Mouse (Mus musculus): Measurements from ENCODE around the gene Sertad4. TPM values are rescaled to one million over a fixed set of nuclear protein-coding genes. Genes with fewer than 3 reads are reported as not detected.

Sertad4 gene
- polyA plus RNA-seq, 1 experiment from 2014 or later, result 72.5 TPM

DNA sequence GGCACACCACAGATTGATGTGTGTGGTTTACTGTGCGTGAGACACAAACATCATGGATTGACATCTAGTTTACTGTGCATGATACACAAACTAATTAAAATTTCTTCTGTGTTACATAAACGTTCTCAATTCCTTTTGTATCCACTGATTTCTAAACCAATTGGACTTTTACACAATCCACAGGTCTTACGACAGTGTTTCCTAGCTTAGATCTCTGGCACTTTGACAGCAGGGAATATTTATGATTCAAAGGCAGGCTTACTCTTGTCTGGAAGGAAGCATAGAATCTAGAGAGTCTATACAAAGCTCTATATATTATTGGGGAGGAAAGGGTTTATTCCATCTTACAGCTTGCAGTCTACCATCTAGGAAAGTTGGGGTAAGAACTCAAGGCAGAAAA is 8.9 kb upstream of the Sertad4 start:
- H3K27ac ChIP-seq, result no peak overlapping the region
- WGBS, result 51% methylated on average over 3 of the region's 3 CpGs
- ATAC-seq (ENCODE audit: insufficient number of reproducible peaks, low FRiP score, low TSS enrichment, low read depth), result no peak
- peaks cover 16% of the 10 kb centered on the region for H3K4me1 ChIP-seq
- H3K9ac ChIP-seq, result no peak overlapping the region
- H3K36me3 ChIP-seq, result no peaks in the 10 kb centered on the region
- no peak overlapping the region for H3K4me2 ChIP-seq
- H3K27me3 ChIP-seq, result no peaks in the 10 kb centered on the region
- no peaks in the 10 kb centered on the region for H3K9me3 ChIP-seq
- no peak overlapping the region for H3K4me3 ChIP-seq

DNA sequence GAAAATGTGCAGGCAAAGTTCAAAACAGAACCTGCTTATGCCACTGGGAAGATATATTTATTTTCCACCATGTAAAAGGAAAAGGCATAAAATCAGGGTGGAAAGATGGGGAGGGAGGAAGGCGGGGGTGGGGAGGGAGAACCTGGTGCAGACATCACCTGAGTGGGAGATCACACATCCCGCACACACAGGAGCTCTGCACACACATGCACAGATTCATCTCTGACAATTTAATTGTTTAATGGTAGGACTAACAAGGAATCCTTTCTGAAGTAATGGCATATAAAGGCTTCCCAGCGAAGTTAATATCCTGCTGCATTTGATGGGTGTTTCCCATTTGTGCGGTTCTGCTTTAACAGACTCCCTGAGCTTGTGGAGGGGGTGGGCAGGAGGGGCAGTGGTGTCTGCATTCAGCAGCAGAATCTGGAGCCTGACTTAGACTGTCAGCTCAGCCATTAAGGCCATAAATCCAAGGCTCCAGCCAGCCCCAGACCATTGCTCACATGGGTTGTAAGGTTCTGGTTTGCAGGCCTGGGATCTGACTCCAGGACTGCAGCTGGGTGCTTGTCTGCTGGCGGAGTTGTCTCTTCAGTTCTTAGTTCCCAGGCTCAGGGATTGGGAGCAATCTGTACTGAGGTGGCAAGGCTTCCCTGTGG is 5.9 kb upstream of the Sertad4 start:
- 0 out of 2 replicates have a peak, but pooled peaks have one; percentile 55 for ATAC-seq (ENCODE audit: insufficient number of reproducible peaks, low FRiP score, low TSS enrichment, low read depth)
- H3K36me3 ChIP-seq, result no peaks in the 10 kb centered on the region
- no peak overlapping the region for H3K4me3 ChIP-seq
- no peaks in the 10 kb centered on the region for H3K27me3 ChIP-seq
- H3K27ac ChIP-seq, result peak overlapping the region; percentile 29
- H3K9me3 ChIP-seq, result no peaks in the 10 kb centered on the region
- H3K4me1 ChIP-seq, result peaks cover 33% of the 10 kb centered on the region
- WGBS, result 31% methylated on average over 5 of the region's 5 CpGs
- H3K4me2 ChIP-seq, result no peak overlapping the region
- no peak overlapping the region for H3K9ac ChIP-seq

DNA sequence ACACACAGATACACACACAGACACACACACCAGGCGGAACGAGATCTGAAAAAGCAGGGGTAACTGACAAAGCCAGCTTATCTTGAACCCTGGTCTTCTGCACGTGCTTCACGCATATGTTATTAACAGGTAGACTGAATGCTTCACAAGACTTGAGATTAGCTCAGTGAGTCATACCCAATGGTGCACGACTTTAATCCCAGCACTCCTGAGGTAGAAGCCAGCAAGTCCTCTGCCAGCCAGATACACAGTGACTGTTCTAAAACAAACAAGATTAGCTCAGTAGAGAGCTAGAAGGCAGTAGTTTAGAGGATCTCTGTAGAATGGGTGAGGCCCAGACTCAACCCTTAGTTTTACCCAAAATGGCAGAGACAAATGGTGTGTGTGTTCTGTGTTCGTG is 4.7 kb upstream of the Sertad4 start:
- no peaks in the 10 kb centered on the region for H3K9me3 ChIP-seq
- H3K27me3 ChIP-seq, result no peaks in the 10 kb centered on the region
- no peak overlapping the region for H3K9ac ChIP-seq
- peaks cover 40% of the 10 kb centered on the region for H3K4me1 ChIP-seq
- no peaks in the 10 kb centered on the region for H3K36me3 ChIP-seq
- WGBS, result 80% methylated on average over 6 of the region's 6 CpGs
- no peak overlapping the region for H3K4me3 ChIP-seq
- no peak overlapping the region for H3K27ac ChIP-seq
- no peak overlapping the region for H3K4me2 ChIP-seq
- no peak for ATAC-seq (ENCODE audit: insufficient number of reproducible peaks, low FRiP score, low TSS enrichment, low read depth)

DNA sequence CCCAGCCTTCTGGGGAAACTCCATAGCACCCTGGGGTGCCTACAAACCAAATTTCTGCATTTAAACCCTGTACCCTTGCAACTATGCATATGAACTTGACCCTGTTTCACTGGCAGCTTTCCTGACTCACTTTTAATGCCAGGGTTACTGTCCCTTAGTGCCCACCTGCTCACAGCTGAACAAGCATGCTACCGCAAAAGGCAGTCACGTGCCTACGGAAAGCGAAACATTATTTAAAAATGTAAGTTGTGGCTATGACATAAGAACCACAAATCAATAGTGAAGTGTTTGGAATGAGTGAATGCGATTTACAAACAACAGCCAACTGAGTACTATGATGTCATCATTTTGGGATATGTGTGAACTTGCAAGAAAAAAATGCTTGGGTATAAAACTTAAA is 2.0 kb upstream of the Sertad4 start:
- no peak for ATAC-seq (ENCODE audit: insufficient number of reproducible peaks, low FRiP score, low TSS enrichment, low read depth)
- Histone ChIP-seq H3K4me1 (peaks cover 51% of the 10 kb centered on the region), H3K27ac (no peak overlapping the region), H3K9ac (no peak overlapping the region), H3K27me3 (no peaks in the 10 kb centered on the region), H3K4me3 (no peak overlapping the region), H3K4me2 (no peak overlapping the region), H3K9me3 (no peaks in the 10 kb centered on the region), H3K36me3 (no peaks in the 10 kb centered on the region)
- 63% methylated on average over 5 of the region's 5 CpGs for WGBS

DNA sequence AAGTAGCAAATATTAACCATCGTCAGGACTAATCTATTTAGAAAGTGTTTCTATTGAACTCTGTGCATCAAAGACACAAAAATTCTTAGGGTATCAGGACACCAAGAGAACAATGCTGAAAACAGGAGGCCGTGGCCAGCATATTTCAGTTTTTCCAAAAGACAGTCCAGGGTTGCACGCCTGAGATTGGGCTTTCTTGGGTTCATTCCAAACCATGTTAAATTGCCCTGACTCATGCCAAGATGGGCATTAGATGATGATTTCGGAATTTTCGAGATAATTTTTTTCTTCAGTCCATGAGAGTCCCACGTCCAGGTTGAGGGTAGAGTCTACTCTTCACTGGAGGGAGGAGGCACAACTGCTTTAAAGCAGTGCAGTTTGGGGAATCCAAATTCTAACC is 1.4 kb upstream of the Sertad4 start:
- H3K27me3 ChIP-seq, result no peaks in the 10 kb centered on the region
- no peak overlapping the region for H3K27ac ChIP-seq
- no peaks in the 10 kb centered on the region for H3K9me3 ChIP-seq
- peaks cover 51% of the 10 kb centered on the region for H3K4me1 ChIP-seq
- no peak overlapping the region for H3K4me3 ChIP-seq
- no peak overlapping the region for H3K9ac ChIP-seq
- 0 out of 2 replicates have a peak, but pooled peaks cover 2% of the 10 kb centered on the region for H3K36me3 ChIP-seq
- no peak for ATAC-seq (ENCODE audit: insufficient number of reproducible peaks, low FRiP score, low TSS enrichment, low read depth)
- 49% methylated on average over 6 of the region's 6 CpGs for WGBS
- no peak overlapping the region for H3K4me2 ChIP-seq

DNA sequence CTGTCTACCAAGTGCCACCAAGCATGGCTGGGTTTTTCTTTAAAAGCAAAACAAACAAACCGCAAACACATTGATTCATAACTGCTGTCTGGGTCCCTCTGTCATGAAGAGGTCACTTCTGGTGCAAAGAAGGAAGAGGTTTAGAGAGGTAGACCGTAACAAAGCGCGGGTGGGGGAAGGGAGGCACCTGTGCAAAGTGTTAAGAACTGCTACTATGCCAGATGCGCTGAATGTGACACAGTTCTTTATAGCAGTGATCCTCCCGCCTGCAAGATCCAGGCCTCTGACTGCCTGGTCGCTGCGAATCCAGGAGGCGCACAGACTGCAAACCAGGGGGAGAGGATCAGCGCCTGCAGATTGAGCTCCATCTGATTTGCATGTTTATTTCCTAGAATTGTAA is 855 bp upstream of the Sertad4 start:
- Histone ChIP-seq H3K4me2 (peak overlapping the region; percentile 68), H3K27me3 (no peaks in the 10 kb centered on the region), H3K9ac (no peak overlapping the region), H3K9me3 (no peaks in the 10 kb centered on the region), H3K4me1 (peaks cover 51% of the 10 kb centered on the region), H3K36me3 (0 out of 2 replicates have a peak, but pooled peaks cover 2% of the 10 kb centered on the region), H3K27ac (peak overlapping the region; percentile 99), H3K4me3 (peak overlapping the region; percentile 92)
- ATAC-seq (ENCODE audit: insufficient number of reproducible peaks, low FRiP score, low TSS enrichment, low read depth), result no peak
- 15% methylated on average over 10 of the region's 10 CpGs for WGBS

DNA sequence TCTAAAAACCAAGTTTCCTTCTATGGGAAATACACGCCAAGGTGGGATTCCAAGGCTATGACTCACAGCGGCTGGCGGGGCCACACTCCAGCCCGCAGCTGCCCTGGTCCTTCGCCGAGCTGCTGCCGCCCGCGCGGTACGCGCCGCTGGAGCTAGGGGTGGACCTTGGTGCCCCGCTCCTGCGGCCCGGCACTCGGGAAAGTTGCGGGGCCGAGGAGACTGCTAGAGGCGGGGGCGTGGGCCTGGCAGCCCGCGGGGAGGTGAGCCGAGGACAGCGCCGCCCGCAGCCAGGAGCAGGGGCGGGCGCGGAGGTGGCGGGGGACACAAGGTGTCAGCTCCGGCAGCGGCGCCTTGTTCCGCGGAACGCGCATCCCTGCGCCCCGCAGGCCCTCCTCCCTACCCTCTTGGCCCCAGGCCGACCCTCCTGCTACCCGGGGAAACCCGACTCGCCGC is 711 bp downstream of the Sertad4 start:
- Histone ChIP-seq H3K9me3 (no peaks in the 10 kb centered on the region), H3K9ac (peak overlapping the region; percentile 95), H3K27me3 (no peaks in the 10 kb centered on the region), H3K27ac (peak overlapping the region; percentile 99), H3K4me2 (peak overlapping the region; percentile 68), H3K36me3 (peaks cover 4% of the 10 kb centered on the region; the same call in 1 of the 2 replicates), H3K4me3 (peak overlapping the region; percentile 92), H3K4me1 (peaks cover 58% of the 10 kb centered on the region)
- under 1% methylated on average over 40 of the region's 45 CpGs for WGBS
- ATAC-seq (ENCODE audit: insufficient number of reproducible peaks, low FRiP score, low TSS enrichment, low read depth), result peak; percentile 28

DNA sequence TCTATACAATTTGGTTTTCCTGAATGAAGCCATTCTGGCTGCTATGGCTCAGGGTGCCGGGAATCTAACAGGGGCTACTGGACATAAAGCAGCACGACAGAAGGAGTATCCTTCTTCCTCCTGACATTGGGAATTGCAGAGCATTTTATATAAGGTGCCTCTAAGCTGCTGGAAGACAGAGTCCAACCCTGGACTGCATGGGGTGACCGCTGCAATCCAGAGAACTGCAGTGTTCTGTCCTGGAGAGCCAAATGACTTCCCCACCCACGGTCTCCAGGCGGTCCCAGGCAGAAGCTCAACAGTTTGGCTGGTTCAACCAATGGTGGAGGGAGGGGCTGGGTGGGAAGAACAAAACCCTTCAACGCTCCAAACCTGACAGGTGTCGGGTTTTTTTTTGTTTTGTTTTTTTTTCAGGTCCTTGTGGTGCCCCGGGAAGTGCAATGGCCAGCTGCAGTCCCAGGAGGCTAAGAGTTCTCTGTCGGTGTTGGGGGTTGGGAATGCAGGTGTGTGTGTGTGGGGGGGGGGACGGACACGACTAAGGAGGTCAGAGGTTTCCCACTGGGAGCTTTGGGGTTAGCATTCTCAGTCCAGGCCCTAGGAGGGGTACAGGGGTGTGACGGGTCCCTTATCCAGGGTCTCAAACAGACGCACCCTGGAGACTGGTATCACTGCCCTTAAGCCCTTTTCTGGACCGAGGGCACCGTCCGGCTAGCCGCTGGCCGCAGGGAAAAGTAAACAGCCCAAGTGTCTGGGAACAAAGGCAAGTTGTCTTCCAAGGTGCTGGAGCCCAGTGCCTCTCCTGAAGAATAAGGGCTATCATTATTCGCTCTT is 1.4 kb downstream of the Sertad4 start:
- peak overlapping the region; percentile 99 for H3K27ac ChIP-seq
- peak overlapping the region; percentile 68 for H3K4me2 ChIP-seq
- ATAC-seq (ENCODE audit: insufficient number of reproducible peaks, low FRiP score, low TSS enrichment, low read depth), result no peak
- peak overlapping the region; percentile 92 for H3K4me3 ChIP-seq
- peak overlapping the region; percentile 95 for H3K9ac ChIP-seq
- H3K4me1 ChIP-seq, result peaks cover 64% of the 10 kb centered on the region
- H3K9me3 ChIP-seq, result no peaks in the 10 kb centered on the region
- H3K27me3 ChIP-seq, result no peaks in the 10 kb centered on the region
- 4% methylated on average over 19 of the region's 19 CpGs for WGBS
- H3K36me3 ChIP-seq, result peaks cover 11% of the 10 kb centered on the region

DNA sequence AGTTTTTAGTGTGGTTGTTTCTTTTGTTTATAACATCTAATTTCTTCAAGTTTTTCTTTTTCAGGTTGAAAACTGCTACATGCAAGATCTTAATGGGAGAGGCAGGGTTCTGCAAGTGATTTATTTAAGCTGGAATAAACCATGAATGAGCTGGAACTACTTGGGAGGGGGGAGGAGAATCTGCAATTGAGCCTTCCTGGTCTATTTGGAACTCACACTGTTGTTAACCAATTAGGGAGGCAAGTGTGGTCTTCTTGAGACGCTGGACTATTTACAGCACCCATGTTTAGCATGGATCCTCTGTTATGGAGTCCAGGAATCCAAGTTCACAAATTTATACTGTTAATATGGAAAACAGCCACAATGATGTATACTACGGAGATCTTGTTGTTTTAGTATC is 2.1 kb downstream of the Sertad4 start:
- H3K27me3 ChIP-seq, result no peaks in the 10 kb centered on the region
- peaks cover 67% of the 10 kb centered on the region for H3K4me1 ChIP-seq
- H3K27ac ChIP-seq, result peak overlapping the region; percentile 99; the same call in 1 of the 2 replicates
- no peak for ATAC-seq (ENCODE audit: insufficient number of reproducible peaks, low FRiP score, low TSS enrichment, low read depth)
- H3K9ac ChIP-seq, result peak overlapping the region; percentile 95; the same call in 1 of the 2 replicates
- 26% methylated on average over 2 of the region's 2 CpGs for WGBS
- H3K36me3 ChIP-seq, result peaks cover 18% of the 10 kb centered on the region
- H3K4me3 ChIP-seq, result peak overlapping the region; percentile 92
- peak overlapping the region; percentile 68 for H3K4me2 ChIP-seq
- no peaks in the 10 kb centered on the region for H3K9me3 ChIP-seq

DNA sequence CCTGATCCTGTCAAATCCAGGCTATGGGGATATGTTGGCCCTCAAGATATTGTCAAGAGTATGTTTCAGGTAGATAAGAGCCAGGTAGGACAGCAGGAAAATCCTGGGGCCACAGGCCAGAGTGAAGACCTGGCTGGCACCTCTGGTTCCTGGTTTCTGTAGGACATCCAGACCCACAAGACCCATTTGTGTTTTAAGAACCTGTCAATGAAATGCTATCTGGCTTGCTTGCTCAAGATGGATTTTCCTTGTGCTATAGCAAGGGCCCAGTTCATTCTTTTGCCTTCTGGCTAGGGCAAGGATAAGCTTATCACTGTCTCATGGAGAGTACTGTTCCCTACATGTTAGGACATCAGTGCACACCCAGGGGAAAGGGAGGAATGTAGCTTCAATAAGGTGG is 3.5 kb downstream of the Sertad4 start:
- Histone ChIP-seq H3K4me2 (peak overlapping the region; percentile 68), H3K27me3 (no peaks in the 10 kb centered on the region), H3K4me1 (peaks cover 55% of the 10 kb centered on the region), H3K9ac (no peak overlapping the region), H3K36me3 (peaks cover 32% of the 10 kb centered on the region), H3K4me3 (peak overlapping the region; percentile 92), H3K9me3 (no peaks in the 10 kb centered on the region), H3K27ac (peak overlapping the region; percentile 99)
- no peak for ATAC-seq (ENCODE audit: insufficient number of reproducible peaks, low FRiP score, low TSS enrichment, low read depth)

DNA sequence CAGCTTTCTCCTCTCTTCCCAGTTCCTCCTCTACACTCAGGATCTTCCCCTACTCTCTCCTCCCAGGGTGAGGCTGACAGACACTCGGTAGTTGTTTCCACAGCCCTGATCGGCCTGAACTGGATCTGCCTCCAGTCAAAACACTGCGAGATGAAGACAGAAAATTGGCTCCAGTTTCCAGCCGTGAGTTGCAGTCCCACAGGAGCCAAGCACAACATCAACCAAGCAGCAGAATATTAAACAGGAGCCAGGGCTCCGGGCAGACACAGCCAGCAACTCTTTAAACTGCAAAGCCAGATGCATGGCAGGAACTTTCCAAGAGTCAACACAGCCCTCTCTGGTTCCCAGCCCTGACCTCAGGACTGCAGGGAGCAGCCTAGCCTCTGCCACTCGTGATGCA is 3.9 kb downstream of the Sertad4 start:
- peaks cover 52% of the 10 kb centered on the region for H3K4me1 ChIP-seq
- H3K4me2 ChIP-seq, result peak overlapping the region; percentile 68
- H3K9ac ChIP-seq, result no peak overlapping the region
- H3K27ac ChIP-seq, result peak overlapping the region; percentile 99
- H3K36me3 ChIP-seq, result peaks cover 36% of the 10 kb centered on the region
- 4% methylated on average over 6 of the region's 6 CpGs for WGBS
- H3K9me3 ChIP-seq, result no peaks in the 10 kb centered on the region
- peak overlapping the region; percentile 92 for H3K4me3 ChIP-seq
- ATAC-seq (ENCODE audit: insufficient number of reproducible peaks, low FRiP score, low TSS enrichment, low read depth), result peak; percentile 27
- no peaks in the 10 kb centered on the region for H3K27me3 ChIP-seq

DNA sequence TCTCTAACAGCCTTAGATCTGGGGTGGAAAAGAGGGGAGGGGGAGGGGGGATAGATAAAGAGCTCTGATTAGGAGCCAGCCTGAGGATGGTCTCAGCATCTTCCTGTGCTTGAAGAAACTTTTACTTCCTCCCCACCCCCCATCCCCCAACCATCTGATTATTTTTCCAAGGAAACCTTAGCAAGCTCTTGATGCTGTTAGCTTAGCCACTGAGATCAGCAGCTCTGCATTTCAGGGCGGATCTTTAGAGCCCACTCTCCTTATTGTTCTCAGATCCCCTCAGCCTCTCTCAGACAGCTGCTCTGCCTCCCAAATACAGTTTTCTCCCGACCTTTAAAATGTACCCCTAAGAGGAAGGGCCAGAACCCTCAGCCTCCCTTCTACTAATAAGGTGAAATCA is 4.4 kb downstream of the Sertad4 start:
- WGBS, result 7% methylated on average over 2 of the region's 2 CpGs
- Histone ChIP-seq H3K36me3 (peaks cover 41% of the 10 kb centered on the region), H3K9me3 (no peaks in the 10 kb centered on the region), H3K27me3 (no peaks in the 10 kb centered on the region), H3K4me2 (peak overlapping the region; percentile 68), H3K27ac (peak overlapping the region; percentile 99), H3K4me3 (peak overlapping the region; percentile 92), H3K9ac (no peak overlapping the region), H3K4me1 (peaks cover 48% of the 10 kb centered on the region)
- ATAC-seq (ENCODE audit: insufficient number of reproducible peaks, low FRiP score, low TSS enrichment, low read depth), result no peak
